Mouse (Mus musculus) kidney, postnatal 36 days (tissue): ENCODE results near the gene Zfp423.
"Not testable (repeated sequence)": the region's sequence is repeated elsewhere in the genome, so short reads cannot be mapped to it uniquely, and the experiment has no call there.

Source experiments
- DNase-seq, 2 experiments: peaks; one replicate each; pipeline ENCODE4 v3.0.0; 2021 to 2022; ENCODE audit warnings: mixed read lengths in 2 of 2

Gene Zfp423

DNA sequence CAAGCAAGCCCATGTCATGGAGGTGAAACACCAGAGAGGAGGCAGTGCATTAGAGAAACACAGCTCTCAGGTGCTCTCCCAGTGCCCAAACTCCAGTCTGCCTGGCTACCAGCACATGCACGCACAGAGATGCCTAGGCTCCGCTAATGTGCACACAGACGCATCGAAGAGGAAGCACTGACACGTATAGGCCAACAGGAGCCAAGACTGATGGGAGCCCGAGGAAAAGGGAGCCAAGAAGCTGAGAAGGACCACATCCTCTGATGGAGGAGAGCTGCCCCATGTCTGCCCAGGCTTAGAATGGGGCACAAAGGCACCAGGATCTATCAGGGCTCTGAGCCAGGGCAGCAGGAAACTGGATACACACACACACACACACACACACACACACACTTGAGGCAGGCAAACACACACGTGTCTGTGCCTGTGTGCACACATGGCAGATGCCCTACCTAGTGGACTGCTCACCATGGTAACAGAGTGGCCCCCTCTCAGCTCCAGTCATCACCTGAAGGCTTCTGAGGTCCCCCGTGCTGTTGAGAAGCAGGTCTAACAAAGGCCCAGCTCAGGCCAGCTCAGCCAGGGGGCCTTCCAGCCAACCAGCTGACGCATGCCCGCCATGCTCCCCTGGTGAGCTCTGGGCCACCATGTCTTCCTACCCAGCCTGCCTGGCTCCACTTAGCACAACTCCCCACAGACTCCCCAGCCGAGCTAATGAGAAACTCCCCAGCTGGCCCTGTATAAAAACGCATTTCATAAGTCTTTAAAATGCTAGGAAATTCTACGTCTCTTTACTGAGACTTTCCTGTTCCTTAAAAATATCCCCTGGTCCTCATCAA is 64.0 kb downstream of the Zfp423 start:
- no peak for DNase-seq

DNA sequence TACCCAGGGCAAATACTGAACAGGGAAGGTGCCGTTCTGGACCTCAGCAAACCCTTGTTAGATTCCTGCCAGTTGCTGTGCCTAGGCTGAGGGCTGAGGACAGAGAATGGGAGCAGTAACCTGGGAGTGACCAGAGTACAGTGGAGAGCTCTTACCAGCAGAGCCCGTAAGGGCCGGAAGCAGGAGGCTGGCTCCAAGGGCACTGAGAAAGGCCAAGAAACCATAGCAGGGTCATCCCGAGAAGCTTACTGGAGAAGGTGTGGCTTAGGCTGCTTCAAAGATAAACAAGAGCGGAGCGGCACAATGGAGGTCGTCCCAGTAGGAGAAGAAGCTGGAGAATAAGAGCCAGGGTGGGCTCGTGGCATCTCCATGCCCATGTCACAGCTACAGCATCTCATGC is 65.1 kb downstream of the Zfp423 start:
- DNase-seq: peak in 1 of 2 experiments; percentile 14

DNA sequence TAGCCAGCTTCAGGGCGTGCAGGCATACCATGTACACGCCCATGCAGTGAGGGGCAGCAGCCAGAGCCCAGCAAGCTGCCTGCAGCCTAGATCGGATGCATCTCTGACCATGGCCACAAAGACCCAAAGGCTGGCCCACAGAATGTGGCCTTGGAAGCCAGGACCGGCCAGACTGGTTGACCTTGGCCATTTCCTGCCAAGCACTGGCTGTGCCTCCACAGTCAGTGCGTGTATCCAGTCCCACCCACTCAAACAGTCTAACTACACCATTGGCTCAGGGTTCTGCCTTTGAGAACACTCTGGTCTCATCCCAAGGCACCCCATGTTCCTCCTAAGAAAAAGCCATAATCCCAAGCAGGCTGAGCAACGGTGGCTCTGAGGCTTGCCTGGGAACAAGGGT is 65.8 kb downstream of the Zfp423 start:
- DNase-seq: peak; percentile 26 to 38

DNA sequence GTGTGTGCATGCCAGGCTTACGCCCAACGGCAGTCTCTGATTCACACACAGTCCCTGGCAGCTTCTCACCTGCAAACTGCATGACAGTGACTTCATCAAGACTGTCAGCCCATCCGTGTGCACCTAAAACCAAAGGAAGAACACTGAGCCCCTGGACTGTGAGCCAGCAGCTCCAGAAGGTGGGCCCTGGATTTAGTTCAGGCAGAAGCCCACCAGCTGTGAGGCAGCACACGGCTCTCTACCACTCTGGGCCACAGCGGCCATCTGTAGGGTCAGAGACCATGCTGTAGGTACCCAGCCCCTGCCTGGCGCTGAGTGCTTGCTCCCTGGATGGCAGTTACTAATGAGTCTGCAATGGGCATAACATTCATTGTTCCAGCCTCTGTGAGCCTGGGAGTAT is 66.5 kb downstream of the Zfp423 start:
- DNase-seq: no peak

DNA sequence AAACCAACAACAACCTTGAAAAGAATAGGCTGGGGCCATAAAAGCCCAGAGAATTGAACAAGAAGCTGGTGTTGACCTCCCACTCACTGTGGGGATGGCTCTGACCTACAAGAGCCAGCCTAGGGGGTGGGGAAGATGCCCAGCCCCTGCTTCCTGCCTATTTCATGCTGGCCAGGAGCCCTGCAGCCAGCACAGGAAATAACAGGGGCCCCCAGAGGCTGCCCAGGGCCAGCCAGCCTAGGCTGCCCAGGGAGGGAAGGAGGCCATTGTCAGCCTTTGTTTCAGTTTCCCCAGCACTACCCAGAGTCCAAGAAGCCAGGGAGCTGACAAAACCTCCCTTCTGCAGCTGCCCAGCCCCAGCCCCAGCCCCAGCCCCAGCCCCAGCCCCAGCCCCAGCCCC is 67.5 kb downstream of the Zfp423 start:
- DNase-seq: peak; percentile 31 to 44

DNA sequence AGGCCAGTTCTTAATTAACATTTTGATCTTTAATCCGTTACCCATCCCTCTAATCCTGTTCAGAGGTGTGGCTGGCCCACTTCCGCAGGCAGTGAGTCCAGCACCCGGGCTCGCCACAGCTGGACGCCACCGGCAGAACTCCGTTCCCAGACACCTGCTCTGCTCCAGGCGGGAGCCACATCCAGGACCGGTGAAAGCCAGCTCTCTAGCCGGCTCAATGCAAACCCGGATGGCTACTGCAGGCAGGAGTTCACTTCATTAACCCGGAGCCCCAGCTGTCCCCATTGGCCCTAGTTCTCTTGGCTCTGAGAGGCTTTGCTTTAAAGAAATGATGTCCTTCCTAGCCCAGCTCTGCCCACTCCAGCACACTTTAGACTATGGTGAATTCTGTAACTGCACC is 71.4 kb downstream of the Zfp423 start:
- DNase-seq: no peak

DNA sequence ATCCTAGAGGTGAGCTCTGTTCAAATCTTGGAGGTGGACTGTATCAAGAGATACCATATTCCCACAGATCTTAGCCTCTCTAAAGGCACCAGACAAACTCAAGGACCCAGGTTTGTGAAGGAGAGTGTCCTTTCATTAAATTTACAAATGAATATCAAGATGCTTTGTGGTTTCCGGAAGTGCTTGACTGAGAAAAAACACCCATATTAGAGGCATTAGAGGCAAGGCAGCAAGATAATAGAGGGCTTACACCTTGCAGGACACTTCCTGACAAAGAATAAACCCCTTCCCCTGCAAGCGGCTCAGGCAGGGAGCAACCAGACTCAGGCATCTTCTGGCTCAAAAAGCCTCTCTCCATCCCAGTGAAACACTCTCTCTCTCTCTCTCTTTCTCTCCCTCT is 78.3 kb downstream of the Zfp423 start:
- DNase-seq: no peak

DNA sequence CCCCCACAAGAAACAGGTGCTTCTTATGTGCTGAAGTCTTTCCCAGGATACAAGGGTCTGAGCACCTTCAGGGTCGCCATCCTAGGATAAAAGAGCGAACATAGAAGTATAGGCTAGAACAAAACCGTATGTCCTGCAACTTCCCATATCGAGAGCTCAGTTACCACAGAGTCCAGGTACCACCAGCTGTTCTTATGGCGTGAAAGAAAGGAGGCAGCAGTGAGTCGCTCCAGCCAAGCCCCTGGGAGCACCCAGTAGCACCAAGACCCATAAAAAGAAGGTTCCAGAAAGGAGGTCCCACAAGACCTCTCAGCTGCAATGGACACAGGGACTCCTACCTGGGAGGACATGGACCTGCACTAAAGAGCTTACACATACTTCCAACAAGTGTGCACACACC is 83.5 kb downstream of the Zfp423 start:
- DNase-seq: no peak

DNA sequence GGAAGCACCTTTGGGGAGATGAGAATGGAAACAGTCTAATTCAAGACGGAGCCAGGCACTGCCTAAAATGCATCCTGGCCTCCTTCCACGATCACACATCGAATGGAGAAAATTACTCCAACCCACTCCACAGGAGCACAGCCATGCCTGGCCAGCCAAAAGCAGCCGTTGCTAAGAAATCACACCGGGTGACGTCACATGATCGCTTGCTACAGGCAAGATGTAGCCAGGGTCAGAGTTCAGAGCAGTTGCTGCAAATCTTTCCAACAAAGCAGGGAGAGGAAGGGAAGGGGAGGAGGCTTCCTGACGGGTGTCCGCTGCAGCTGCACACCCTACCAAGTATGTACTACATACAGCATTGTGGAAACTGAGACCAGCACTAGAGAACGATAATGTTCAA is 83.9 kb downstream of the Zfp423 start:
- DNase-seq: peak; percentile 69 to 73

DNA sequence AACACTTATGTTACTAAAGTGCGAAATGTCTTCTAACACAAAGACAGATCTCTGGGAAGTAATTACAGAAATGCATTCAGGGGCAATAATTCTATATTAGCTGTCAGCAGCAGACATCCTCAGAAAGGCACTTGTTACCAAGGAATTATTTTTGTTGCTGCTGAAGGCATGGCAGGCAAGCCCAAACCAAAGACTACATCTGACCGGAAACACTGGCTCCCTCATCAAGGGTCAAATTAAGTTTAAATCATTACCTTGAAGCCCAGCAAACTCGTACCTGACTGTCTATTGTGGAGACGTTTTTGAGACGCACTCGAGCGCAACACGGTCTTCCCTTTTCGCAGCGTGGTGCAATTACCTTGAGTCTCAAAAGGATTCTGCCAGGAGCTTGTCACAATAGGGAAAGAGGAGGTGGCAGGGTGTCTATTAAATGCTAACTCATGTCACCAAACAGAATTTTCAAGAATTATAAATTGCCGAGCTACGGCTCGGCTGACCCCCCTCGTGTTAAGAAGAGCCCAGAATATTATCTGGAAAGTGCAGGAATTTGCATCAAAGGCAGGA is 86.3 kb downstream of the Zfp423 start:
- no peak for DNase-seq

DNA sequence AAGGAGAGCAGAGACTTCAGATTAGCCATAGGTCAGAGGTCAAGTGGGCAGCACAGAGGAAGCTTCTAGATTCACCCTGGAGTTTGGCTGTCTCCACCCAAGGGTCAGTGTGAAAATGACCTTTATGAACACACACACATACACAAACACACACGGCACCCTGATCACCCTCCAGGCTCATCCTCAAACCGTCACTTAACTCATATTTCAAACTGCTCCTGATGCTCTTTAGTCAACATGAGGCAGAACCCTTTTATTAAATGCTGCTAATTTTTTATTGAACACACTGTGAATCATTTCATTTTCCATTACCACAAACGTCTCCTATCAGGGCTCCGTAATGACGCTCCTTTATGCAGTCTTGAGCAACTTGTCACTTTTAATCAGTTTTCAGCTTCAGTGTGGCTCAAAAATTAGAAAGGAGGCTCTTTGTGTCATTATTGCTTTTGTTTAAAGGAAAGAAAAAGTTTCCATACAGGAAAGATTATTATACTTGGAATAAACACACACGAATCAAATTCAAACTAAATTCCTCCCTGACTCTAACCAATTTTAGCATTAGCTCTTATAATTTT is 87.0 kb downstream of the Zfp423 start:
- no peak for DNase-seq

DNA sequence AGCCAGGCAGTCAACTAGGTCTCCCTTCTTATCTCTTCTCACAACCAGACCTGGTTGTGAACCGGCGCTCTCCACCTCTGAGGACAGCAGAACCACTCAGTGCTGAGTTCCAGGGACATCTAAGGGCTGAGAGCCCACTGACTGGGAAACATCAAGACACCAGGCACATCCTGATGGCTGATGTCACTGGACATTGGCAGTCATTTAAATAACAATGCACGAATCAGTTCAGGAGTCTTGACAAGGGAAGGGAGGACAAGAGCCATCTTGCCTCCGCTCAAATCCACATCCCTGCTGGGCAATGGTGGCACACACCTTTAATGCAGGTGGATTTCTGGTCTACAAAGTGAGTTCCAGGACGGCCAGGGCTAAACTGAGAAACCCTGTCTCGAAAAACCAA is 92.8 kb downstream of the Zfp423 start:
- no peak for DNase-seq

DNA sequence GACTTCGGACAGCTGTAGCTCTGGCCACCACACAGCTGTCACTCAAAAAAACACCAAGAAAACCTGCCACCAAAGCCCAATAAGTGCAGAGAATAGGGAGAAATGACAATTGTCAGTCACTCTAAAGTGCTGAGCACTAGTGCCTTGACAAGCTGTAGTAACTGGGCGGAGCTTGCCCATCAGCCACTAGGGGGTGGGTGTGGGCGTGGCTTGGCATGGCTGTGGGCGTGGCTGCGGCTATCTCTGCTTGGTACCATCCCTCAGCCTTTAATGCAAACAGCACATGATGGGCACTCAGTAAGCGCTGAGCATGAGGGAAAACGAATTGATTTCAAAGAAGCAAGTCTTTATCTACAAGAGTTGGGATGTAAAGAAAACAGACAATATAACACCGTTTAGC is 95.2 kb downstream of the Zfp423 start:
- DNase-seq: peak in 1 of 2 experiments; percentile 10

DNA sequence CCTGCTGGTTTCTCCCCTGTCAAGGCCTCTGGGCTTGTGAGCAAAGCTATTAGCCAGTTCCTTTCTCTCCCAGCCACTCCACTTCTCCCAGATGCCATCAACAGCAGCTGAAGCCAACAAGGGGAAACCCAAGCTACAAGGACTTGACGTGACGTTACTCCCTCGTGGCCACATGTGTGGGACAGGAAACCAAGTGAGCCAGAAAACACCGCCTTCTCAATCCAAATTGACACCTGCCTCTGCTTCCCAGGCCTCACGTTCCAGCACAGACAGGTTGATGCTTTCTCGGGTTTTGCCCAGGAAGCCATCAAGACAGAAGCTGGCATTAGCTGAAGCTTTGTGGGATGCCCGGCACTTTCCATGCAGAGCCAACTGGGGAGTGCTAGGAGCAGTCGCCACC is 96.3 kb downstream of the Zfp423 start:
- no peak for DNase-seq

DNA sequence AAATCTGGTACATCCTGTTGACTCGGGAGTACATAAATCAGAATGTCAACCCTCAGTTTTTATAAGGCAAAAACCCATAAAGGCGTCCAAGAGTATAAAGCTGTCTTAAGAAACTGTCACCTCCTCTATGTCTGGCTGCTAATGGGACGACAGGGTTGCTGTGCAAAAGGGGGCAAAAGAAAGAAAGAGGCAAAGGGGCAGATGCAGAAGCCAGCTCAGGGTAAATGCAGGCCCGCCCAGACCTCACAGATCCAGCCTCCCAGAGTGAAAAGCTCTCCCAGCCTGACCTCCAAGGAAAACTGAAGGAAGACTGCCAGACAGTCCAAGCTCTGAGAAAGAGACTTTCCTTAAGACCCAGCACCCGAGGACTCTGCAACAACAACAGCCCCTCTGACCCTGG is 97.7 kb downstream of the Zfp423 start:
- peak in 1 of 2 experiments; percentile 25 for DNase-seq

DNA sequence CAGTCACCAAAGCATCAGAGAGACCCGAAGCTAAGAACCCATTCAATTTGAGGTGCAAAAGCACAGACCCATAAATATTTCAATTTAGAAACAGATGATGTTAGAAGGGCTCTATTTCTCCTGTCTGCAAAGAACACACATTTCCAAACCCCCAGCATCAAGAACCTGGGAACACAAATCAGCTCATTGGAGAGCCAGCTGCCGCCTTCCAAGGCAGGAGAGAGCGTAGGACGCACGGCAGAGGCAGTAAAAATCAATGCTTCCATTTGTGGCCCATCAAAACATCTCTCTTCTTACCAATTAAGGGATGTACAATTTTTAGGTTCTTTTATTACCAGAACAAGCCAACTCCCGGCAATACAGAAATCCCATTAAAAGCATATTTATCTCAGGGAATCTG is 98.5 kb downstream of the Zfp423 start:
- DNase-seq: no peak

DNA sequence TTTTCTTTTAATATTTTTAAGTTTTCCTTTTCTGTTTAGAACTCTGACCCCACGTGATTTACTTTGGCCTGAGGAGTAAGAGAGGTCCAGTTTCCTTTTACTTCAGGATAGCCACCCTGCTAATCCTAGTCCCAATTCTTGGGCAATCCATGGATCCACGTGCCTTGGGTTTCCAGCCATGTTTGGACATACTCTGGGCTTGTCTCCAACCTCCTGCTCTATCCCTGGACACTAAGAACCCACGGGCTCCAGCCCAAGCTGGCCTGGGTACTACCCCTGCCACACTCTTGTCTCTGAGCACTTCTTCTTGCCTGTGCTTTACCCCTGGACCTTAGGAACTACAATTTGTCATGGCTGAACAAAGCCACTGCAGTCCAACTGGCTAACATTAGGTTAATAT is 107.5 kb downstream of the Zfp423 start:
- no peak for DNase-seq

DNA sequence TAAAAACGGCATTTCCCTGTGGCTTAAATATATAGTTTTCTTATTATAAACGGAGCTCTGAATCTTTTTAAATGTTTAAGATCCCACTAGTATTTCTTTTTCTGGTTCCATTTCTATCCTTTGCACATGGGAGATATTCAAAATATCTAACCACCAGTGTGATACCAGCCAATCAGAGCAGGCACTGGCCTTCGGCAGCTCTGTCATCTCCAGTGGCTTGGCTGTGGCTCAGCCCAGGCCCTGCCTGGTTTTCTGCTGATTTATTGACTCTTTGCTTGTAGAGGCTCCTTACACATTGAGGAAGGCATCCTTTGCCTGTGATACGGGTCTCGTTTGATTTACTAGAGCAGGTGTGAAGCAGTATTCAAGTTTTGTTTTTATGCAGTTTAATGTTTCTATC is 108.0 kb downstream of the Zfp423 start:
- no peak for DNase-seq

DNA sequence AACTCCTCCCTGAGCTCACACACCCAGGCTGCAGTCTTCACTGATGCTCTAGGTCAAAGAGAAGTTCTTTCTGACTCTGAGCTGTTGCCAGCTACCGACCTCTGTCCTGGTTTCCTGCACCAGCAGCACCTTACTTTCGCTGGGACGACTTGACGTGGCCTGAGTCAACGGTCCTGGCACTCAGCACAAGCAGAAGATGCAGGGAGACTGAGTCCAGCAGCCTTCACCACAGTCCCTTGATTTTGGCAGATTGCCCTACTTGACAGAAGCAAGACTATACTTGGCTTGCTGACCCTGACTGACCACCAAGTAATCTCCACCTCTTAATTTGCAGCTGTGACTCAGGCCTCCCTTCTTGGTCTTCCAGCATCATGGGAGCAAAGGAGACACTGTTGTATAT is 110.6 kb downstream of the Zfp423 start:
- no peak for DNase-seq

DNA sequence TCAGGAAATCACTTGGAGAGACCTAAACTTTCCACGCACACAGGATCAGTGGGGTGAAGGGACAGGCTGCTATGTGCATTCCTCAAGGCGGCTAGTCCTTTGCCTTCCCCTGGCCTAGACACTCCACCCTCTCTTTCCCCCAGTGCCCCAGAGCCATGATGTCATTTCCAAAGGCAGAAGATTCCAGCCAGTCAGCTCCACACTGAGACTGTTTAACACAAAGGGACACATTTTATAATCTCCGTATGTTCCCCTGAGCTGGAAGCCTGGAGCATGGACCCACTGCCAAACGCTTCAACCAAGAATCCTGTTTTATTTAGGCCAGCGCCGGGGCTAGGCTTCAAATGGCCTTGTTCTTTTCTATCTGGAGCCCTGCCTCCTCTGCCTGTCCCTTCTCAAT is 111.6 kb downstream of the Zfp423 start:
- no peak for DNase-seq

DNA sequence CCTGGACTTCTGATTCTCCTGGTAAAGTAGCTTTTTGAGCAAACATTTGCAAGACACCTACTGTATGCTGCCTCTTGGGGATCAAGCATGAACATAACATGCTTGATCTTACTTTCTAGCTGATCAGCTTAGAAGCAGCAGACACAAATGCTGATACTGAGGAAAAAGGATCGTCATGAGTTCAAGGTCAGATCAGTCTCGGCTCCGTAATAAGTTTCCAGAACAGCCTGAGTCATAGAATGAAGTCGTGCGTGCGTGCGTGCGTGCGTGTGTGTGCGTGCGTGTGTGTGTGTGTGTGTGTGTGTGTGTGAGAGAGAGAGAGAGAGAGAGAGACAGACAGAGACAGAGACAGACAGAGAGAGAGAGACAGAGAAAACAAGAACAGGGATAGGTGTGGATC is 117.3 kb downstream of the Zfp423 start:
- DNase-seq: not testable (repeated sequence)

DNA sequence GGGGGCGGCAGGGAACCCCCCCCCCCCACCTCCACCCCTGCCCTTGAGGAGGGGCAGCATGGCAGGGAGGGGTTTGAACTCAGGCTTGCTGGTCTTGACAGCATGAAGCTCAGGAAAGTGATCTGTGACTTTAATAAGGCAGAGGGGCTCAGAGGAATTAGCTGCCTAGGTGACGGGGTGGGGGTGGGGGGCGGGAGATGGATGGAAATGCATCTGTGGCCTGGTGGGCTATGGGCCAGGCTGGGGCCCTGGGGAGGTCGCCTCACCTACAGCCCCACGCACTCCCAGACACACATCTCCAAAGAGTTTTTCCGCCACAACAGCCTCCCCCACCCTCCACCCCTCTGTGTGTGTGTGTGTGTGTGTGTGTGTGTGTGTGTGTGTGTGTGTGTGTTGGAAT is 122.1 kb downstream of the Zfp423 start:
- no peak for DNase-seq

DNA sequence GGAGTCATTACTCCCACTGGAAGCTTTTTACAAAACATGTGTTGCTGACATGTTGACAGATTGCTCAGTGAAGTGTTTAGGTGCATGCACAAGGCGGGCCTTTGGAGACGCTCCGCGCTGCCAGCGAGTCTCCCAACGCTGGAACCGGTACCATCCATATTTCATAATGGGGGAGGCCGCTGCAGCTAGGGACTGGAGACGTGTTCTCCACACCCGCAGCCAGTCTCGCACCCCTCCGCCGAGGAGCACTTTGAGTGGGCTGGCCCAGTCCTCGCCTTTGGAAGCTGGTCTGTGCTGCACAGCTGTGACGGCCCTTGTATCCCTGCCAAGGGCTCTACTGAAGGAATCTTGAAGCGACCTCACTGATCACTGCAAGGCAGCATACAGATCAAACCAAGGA is 122.5 kb downstream of the Zfp423 start:
- peak; percentile 15 to 21 for DNase-seq

DNA sequence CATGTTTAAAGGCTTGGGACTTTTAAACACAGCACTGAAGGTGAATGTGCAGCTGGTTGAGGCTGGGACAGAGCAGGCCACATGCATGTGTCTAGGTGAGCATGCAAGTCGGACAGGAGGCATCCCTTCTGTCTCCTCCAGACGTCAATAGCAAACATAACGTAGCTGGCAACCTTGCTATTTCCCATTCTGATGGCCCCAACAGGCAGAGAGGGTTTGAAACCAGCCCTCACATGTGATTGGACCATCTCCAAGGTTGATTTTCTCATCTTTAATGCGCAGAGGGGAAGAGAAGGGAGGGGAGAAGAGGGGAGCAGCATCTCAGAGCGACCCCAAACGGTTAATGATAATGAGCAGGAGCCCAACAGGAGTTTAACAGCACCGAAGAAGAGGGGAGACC is 123.5 kb downstream of the Zfp423 start:
- no peak for DNase-seq
